Mouse (Mus musculus) adrenal gland, postnatal 36 days (tissue): ENCODE measurements at regions not wholly inside any gene's neighbourhood (a gene's known extent, or its start where the extent isn't known, plus 50 kb on each side); places are given as distances from the start of the nearest gene placed in this dataset.

Experiments
- DNase-seq, 2 experiments: peaks; one replicate each; pipeline ENCODE4 v3.0.0; 2021; ENCODE audit warnings: mixed read lengths in 1 of 2

- DNase-seq, result peak; percentile 53 to 60
Measured at GRCm38 (mm10) chr6:145677475-145678325, 62.1 kb downstream of the Tuba3b start.

GRCm38 (mm10) chr6:145679516-145679915 lies 64.0 kb downstream of the Tuba3b start:
- DNase-seq, result no peak

- peak; percentile 37 to 48 for DNase-seq
Measured at GRCm38 (mm10) chr6:145687073-145687472, 59.5 kb upstream of the Rassf8 start.

- DNase-seq, result no peak
Measured at GRCm38 (mm10) chr6:145691680-145692079, 54.9 kb upstream of the Rassf8 start.

- DNase-seq, result no peak
Measured at GRCm38 (mm10) chr6:145694817-145695216, 51.7 kb upstream of the Rassf8 start.
